Mouse (Mus musculus): ENCODE measurements around the gene Oard1.

The Oard1 gene

GRCm38 (mm10) chr17:48409380-48410298 is at the start of gene Oard1, which contains the start of gene Nfya:
Gene Oard1 (plus strand): TSS chr17:48410014.
Gene Nfya (minus strand): TSS chr17:48409906.
- ATAC-seq (ENCODE audit: low TSS enrichment), result peak; percentile 84

GRCm38 (mm10) chr17:48360462-48360861 is 49.4 kb upstream of the Oard1 start:
- ATAC-seq (ENCODE audit: low TSS enrichment), result no peak

GRCm38 (mm10) chr17:48362346-48362745 is 47.5 kb upstream of the Oard1 start:
- ATAC-seq (ENCODE audit: low TSS enrichment), result no peak

DNA sequence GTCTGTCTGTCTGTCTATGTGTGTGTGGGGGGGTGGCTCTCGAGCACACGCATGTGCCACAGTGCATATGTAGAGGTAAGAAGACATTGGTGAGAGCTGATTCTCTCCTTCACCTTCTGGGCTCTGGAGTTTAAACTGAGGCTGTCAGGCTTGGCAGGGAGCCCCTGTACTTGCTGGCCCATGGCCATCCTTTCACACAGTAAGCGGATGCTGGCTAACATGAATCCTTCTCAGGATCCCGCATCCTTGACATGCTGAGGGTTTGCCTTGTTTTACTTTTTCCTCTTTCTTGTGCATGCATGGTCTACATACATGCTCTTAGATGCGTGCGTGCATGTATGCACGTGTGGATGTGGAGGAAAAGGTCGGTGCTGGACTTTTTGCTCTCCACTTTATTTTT is 46.8 kb upstream of the Oard1 start:
- peak; percentile 66 for ATAC-seq (ENCODE audit: low TSS enrichment)

DNA sequence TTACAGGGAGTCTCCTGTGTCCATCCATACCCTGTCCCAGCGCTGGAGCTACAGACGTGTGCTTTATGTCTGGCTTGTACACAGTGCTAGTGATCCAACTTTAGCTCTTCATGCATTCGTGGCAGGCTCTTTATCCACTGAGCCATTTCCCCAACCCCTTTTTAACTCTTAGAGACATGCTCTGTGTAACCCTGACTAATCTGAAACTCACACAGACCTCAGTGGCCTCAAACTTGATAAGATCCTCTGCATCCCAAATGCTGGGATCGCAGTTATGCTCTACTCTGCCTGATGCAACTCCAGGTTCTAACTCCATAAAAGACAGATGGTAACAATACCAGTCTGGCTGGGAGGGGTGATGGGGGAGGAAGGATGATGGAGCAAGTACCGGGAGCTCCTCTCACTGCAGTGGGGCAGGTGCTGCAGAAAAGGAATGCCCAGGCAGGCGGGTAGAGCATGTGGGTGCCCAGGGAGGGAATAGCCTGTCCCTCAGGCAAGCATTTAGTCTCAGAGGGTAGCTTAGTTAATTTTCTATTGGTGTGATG is 46.3 kb upstream of the Oard1 start:
- peak; percentile 75 for ATAC-seq (ENCODE audit: low TSS enrichment)

DNA sequence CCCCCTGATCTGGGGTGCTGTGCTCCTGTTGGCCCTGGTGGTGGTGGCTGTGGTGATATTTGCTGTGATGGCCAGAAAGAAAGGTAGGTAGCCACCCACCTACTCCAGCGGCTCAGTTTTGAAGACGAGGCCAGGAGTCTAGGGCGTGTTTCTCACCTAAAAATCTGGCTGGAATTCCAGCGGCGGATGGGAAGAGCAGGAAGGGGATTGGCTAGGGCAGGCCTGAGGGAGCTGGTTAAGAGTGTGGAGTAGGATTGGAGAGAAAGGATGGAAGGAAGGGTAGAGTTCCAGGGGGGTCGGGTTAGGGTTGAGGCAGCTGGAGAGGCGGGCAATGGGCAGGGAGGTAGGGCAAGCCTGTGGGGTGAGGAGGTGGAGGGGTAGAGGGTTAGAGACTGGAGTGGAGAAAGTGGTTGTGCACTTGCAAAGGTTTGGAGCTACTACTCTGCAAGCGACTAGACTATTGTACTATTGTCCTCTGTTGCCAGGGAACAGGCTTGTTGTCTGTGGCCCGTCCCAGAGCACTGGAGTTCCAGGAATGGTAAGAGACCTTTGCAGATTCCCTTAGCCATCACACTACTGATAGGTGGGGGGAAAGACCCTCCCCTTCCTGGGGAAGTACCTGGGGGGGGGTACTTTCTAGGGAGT is 44.2 kb upstream of the Oard1 start:
- no peak for ATAC-seq (ENCODE audit: low TSS enrichment)

GRCm38 (mm10) chr17:48366806-48367205 is 43.0 kb upstream of the Oard1 start:
- ATAC-seq (ENCODE audit: low TSS enrichment), result no peak

DNA sequence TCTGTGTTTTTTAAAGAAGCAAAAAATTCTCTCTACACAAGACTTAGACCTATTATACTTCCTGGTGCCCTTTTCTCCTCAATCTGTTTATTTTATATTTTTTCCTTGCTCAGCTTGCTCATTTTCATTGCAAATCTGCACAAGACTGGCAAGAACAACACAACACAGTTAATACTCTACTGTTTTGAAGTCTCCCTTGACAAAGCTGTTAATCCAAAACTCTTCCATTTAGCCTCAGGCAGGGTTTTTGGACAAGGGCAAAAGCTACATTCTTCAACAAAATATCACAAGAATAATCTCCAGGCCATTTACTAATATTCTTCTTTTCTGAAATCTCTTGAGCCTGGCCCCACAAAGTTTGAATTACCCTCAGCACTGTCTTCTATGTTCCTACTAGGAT is 38.2 kb upstream of the Oard1 start:
- ATAC-seq (ENCODE audit: low TSS enrichment), result no peak

DNA sequence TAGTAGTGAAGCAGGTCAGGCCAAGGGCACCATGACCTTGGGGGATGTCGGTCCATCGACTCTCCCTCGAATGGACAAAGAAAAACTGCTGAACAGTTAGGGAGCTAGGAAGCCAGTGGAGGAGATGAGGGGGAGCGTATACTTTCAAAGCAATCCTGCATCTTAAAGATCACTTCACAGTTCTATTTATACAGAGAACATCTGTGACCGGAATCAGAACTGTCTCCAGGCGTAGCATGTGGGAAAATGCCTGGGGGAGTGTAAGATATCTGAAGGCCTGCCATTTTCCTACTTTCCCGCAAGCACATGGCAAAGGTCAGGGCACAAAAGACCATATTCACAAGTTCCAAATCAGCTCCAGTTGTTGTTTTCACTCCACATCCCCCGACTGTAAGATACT is 36.8 kb upstream of the Oard1 start:
- ATAC-seq (ENCODE audit: low TSS enrichment), result peak; percentile 88

GRCm38 (mm10) chr17:48376102-48376501 is 33.7 kb upstream of the Oard1 start:
- ATAC-seq (ENCODE audit: low TSS enrichment), result peak; percentile 94

- no peak for ATAC-seq (ENCODE audit: low TSS enrichment)
These were observed 30.8 kb upstream of the Oard1 start for GRCm38 (mm10) chr17:48379050-48379449.

DNA sequence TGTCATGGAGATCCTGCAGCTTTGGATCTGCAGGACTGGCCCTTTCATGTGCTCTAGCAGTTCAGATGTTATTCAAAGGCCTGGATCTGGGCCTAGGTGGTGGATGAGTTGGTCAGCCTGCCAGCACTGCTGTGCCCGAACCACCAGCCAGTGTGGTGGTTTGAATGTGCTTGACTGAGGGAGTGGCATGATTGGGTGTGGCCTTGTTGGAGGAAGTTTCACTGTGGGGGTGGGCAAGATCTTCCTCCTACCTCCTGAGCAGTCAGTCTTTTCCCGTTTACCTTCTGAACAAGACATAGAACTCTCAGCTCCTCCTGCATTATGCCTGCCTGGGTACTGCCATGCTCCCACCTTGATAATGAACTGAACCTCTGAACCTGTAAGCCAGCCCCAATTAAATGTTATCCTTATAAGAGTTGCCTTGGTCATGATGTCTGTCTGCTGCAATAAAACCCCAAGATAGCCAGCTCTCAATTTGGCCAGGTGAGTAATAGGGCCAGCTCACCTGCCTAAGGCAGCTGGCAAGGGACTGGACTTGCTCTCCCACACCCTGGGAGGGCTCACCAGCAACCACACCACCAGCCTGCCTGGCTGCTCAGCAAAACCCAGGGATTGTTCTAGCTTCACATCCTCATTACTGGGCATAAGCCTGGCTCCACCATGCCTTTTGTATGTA is 23.9 kb upstream of the Oard1 start:
- no peak for ATAC-seq (ENCODE audit: low TSS enrichment)

DNA sequence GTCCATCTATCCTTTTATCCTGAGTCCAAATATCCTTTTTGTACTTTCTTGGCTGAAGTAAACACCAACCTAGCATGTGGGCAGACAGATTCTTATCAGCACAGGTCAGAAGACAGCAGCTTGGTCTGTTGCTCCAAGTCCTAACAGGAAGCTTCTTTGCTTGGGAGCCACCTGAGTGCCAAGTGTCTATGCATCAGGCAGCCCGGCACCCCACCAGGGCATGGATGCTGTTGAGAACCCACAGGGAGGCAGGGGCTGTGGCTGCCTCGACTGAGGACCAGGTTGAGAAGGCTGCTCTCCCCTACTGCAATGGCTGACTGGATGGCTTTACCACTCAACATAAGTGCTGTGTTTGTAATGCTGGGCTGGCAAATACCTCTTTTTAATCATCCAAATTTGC is 21.1 kb upstream of the Oard1 start:
- no peak for ATAC-seq (ENCODE audit: low TSS enrichment)

GRCm38 (mm10) chr17:48389442-48389841 is 20.4 kb upstream of the Oard1 start:
- no peak for ATAC-seq (ENCODE audit: low TSS enrichment)

GRCm38 (mm10) chr17:48391446-48391845 is 18.4 kb upstream of the Oard1 start:
- no peak for ATAC-seq (ENCODE audit: low TSS enrichment)

- ATAC-seq (ENCODE audit: low TSS enrichment), result peak; percentile 95
These were observed 17.2 kb upstream of the Oard1 start for GRCm38 (mm10) chr17:48392616-48393015.

GRCm38 (mm10) chr17:48401710-48402109 is 8.1 kb upstream of the Oard1 start:
- ATAC-seq (ENCODE audit: low TSS enrichment), result no peak

DNA sequence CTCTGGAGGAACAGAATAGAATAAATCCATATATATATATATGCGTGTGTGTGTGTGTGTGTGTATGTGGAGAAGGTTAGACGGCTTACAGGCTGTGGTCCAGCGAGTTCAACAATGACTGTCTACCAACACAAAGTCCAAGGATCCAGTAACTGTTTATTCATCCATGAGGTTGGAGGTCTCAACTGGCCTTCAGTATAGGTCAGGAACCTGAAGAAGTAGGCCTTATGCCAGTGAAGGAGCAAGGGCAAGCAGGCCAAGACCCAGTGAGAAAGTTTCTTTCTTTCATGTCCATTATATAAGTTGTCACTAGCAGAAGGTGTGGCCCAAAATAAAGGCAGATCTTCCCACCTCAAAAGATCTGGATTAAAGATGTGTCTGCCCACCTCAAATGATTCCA is 7.1 kb upstream of the Oard1 start:
- no peak for ATAC-seq (ENCODE audit: low TSS enrichment)

DNA sequence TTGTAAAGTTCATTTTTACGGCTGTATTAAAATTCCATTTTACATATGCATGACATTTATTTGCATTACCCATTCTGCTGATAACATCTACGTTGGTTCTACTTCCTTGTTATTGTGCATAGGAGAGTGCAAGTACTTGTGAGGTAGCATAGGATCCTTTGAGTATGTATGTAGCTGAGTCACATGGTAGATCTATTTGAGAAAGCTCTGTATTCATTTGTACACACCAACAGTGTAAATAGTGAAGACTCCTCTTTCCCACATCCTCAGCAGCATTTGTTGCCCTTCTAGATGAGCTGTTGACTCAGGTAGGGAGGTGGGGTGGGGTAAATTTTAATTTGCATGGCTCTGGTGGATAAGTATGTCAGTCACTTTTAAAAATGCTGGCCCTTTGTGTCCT is 6.0 kb upstream of the Oard1 start:
- ATAC-seq (ENCODE audit: low TSS enrichment), result no peak

GRCm38 (mm10) chr17:48404706-48405105 is 5.1 kb upstream of the Oard1 start:
- ATAC-seq (ENCODE audit: low TSS enrichment), result no peak

DNA sequence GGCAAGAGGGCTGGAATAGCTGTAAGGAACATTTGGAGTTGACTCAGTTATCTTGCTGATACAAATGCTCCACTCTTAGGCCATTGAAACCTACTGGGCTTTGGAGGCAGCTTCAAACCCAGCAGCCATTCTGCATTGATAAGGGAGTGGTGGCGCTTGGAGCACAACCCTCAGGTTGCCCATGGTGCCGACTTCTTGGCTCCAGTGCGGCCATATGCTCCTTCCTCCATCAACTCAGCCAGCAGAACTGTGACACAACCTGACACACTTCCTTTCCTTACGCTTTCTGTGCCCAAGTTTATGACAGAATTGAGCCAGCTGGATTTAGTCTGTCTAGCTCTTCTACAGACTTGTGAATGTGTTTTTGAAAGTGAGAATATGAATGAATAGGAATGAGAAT is 2.7 kb upstream of the Oard1 start:
- no peak for ATAC-seq (ENCODE audit: low TSS enrichment)

DNA sequence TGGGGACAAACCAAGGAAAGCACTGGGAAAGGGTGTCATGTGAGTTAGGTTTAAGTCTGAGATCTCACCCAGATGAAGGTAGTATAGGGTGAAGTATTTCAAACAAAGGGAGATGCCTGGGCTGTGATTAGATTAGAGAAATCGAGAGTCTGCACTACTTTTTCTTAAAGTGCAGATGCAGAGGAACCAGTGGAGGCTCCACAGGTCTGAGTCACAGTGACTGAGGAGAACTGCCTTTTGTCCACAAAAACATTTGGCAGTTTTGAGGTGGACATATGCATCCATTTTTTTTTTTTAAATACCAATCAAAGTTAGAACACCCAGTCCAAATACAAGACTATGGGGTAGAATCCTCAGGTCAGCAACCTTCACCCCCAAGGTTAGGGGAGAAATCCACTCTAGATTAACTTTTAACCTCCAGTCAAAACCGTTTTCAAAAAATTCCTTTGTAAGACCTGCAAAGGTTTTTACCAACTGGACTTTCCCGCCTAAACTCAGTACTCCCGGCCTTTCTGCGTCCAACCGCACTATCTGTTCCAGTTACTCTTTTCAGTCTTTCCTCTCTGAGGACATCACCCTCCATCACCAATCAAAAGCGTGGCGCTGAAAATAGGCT is 1.8 kb upstream of the Oard1 start:
- ATAC-seq (ENCODE audit: low TSS enrichment), result no peak

All from frontal cortex, adult (tissue).